Mouse (Mus musculus) CD8-positive naive resting alpha-beta T cell, adult 2 months (primary cell): ENCODE data around the gene Tomm6.

Source experiments
- DNase-seq, 2 experiments: peaks; one replicate each; pipeline ENCODE4 v3.0.0; 2022; ENCODE audit warnings: low read depth in 2 of 2, low spot score in 2 of 2

Tomm6 gene

DNA sequence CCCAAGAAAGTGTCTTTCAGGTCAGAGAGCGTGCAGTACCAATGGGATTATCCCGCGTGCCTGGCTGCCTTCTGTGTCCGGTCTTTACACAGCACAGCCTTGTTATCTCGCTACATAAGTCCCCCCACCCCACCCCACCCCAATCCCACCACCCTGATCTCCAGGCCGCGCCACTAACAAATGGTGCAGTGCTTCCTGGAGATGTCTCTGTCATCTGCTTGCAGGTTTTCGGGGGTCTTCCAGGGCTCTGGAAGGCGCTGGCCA, at the start of gene Tomm6:
Gene Tomm6, minus strand, starts transcription at position 43 of the 264 bp plus-strand sequence.
- DNase-seq: no peak

DNA sequence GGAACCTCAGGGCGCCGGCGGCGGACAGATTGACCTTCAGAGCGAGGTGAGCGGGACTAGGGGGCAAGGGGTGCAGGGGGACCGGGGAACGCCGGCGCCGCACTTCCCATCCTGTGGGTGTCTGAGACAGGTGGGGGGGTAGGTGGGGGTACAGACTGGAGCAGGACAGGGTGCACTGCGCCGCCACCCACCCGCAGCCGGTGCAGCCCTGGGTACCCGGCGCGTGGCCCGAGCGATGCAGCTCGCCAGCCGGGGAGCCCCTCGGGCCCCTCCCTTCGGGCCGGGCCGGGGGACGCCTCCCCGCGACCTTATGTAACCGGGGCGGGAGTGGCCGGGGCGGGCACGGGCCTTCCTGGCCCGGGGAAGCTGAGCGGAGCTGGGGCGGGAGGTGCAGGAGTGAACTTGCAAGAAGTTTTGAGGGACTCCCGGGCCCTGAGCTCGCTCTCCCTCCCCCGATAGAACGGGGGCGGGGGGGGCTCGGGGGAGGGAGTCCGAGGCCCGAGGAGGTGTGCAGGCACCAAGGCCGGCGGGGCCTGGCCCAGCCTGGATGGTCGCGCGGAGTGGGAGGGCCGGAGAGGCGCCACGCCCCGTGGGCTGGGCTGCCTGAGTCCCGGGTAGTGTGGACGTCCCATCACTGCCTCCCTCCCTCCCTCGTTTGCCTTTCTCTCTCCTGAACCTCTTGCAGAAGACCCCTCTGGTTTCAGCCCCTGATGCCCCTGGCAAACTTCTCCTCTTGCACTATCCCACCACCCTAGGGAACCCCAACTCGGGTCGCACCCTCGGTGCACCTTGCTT, 49.3 kb upstream of the Tomm6 start:
- peak; percentile 29 to 45 for DNase-seq

DNA sequence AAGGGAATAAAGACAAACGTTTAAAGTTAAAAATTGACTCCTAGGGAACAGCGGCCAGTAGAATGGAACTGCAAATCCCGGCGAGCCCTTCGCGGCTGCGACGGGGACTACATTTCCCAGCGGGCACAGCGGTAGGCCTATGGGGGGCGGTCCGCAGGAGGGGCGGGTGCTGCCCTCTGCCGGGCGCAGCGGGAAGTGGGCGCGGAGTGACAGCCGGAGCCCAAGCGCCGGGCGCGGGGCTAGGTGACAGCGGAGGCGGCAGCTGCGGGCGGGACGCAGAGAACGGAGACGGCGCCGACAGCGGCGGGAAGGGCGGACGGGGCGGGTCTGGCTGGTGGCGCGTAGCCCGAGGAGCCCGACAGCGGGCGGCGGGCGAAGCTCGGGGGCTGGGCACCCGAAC, 48.7 kb upstream of the Tomm6 start, which contains the start of gene Tfeb:
Gene Tfeb, plus strand, starts transcription at position 175 of the 400 bp plus-strand sequence.
- peak; percentile 96 to 97 for DNase-seq

DNA sequence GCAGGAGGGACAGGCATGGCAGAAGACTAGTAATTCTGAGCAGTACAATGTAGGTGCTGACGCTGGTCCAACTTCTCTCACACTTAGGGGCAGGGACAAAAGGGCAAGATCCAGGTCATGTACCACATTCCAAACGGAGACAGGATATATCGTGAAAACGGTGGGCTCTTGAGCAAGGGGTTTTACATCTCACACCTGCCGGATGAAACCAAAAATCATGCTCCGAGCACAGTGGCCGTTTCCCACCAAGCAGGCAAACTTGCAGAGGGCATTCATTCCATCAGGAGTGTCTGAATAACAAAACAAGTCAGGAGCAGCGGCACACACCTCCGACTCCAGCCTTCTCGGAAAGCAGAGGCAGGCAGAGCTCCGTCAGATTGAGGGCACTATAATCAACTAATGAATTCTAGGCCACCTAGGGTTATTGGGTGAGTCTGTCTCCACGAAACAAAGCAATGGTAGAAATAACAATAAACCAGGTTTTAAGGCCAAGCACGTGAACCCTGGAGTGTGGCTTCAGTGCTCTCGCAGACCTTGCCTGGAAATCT, 47.4 kb upstream of the Tomm6 start:
- no peak for DNase-seq

DNA sequence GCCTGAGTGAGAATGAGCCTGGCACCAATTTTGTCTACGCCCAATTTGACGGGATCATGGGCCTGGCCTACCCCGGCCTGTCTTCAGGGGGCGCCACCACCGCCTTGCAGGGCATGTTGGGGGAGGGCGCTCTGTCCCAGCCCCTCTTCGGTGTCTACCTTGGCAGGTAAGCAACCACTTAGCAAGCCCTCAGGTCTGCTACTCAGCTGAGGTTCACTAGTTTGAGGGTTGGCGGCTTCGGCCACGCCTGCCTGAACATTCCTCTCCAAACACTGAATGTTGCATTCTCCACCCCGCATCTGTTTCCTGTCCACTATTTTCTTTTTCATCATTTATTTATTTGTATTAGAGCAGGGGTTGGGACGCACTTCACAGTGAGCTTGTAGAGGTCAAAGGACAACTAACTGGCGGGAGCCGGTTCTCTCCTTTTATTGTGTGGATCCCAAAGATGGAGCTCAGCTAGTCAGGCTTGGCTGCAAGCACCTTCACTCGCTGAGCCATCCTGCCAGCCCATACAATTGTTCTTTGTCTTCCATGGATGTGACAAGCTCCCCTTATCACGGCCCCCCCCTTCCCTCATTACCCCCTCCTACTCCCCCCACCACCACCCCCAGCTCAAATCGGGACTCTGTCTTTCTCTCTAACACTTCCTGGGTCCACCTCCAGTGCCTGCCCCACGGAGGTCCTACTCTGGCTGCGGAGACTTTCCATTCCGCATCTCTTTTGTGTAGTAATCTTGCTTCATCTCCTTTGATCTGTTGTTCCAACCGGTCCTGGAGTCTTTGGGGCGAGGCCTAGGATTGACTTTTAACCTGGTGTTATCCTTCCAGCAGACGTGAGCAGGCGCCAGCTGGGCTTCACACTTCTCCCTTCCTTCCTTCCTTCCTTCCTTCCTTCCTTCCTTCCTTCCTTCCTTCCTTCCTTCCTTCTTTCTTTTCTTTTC, 42.7 kb upstream of the Tomm6 start:
- no peak for DNase-seq

DNA sequence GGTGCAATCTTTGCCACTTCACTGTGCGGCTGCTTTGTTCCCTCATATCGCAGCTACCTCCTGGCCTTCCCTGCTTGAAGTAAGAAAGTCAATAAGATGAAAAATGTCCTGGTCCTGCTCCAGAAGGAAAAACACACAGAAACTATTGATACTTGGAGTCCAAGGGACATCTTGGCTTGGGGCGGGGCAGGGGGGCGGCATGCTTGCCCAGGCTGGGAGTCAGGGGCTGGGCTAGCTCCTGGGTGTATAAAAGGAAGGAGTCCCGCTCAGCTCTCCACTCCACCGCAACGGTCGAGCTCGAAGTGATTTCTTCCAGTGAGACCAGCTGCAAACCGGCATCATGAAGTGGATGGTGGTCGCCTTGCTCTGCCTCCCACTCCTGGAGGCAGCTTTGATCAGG, 38.4 kb upstream of the Tomm6 start, which contains the start of gene Pgc:
Gene Pgc, plus strand, starts transcription at position 277 of the 400 bp plus-strand sequence.
- DNase-seq: no peak

DNA sequence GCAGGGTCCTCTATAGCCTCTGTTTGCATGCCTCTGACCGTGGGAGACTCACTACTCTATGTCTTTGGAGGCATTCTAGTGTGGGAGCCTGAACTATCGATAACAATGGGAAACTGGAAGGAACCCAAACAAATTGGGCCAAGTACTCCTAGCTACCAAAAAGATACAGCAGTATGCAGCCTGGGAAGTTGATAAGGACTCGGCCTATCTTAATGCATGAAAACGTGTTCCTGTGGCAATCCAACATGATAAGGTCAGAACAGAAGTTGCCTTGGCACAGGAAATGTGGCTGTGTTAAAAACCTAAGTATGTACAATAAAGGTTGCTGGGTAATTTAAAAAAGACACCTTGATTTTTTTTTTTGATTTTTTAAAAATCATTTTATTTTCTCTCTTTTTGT, 33.0 kb upstream of the Tomm6 start:
- no peak for DNase-seq

DNA sequence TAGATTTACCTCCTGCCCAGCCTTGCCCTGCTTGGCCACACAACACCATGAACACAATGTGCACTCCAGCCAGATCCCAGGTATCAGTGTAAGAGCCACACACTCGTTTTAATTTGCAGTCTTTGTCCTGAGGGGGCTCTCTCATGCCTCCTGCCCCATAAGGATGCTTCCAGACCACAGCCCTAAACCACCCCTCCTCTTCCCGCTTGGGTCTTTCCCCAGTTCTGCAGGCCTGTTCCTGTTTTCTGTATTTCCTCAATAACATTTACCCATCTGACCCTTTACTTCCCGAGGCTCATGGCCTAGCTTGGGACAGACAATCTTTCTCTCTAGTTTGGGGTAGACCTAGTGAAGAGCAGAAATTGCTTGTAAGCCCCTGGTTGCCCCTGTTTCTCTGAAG, 26.9 kb upstream of the Tomm6 start:
- no peak for DNase-seq

DNA sequence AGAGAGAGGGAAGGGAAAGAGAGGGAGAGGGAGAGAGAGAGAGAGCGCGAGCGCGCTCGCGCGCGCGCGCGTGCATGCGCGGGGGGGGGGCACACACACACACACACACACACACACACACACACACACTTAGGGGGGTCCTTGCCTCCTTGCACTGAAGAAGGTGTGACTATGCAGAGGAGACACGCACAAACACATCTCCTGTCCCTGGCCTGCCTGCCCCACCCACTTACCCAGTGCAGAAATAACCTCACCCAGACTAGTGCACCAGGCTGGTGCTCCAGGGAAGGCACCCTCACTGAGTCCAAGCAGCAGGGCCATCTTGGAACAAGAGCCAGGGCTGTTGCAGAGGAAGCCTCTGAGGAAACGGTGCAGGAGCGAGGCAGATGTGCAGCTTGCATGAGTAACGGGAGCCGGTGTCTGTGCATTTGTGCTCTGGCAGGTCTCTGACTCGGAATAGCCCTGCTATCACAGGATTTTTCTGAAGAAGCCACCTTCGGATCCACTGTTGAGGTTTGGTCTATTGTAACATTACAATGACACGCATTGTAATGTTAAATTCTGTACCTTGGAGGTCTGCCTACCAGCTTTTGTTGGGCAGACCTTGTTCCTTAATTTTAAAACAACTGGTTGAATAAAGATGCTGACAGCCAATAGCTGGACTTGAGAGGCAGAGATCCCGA, 24.8 kb upstream of the Tomm6 start:
- DNase-seq: no peak

DNA sequence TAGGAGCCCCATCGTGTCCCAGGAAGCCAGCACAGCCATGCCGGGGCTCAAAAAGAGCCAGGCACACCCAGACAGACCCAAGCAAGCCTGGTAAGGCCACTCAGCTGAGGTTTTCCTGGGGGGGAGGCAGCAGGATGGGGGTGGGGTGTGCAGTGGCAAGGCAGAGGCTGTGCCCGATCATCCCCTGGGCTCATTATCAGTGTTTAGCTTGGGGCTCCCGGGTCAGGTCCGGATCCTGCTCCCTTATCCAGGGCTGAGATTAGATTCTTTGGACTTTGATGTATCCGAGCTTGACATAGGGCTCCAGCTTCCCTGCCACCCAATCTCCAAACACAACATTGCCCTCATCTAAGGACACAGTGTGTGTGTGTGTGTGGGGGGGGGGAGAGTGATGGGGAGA, 23.7 kb upstream of the Tomm6 start:
- DNase-seq: no peak

DNA sequence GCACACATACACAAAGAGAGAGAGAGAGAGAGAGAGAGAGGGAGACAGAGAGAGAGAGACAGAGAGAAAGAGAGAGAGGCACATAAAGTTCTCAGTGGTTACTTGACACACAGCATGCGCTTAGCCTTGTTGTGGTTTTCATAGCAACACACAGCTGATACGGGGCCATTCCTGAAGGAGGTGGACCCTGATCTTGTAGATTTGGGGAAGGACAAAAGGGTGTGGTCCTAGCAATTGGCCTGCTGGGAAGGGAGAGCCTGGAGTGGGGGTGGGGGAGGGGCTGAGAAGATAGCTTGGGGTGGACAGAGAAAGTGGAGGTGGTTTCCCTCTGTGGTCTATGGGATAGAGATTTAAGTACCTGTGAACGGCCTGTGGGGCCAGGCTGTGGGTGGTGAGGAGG, 21.9 kb upstream of the Tomm6 start:
- no peak for DNase-seq

DNA sequence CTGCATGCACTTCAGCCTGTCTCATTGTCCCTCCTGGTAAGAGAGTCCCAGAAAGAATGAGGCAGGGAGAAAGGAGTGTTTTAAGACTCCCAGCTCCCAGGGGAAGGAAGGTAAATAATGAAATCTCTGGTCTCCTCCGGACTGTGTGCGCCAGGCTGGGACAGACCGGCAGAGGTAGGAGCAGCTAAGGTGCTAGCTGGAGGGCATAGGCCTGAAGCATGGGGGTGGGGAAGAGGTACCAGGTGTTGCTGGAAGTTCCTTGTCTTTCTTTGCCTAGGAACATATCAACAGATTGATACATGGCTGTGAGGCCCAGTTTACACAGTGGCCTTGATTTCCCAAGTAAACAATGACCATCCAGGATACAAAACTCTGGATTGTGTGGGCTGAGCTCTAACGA, 20.8 kb upstream of the Tomm6 start:
- no peak for DNase-seq

DNA sequence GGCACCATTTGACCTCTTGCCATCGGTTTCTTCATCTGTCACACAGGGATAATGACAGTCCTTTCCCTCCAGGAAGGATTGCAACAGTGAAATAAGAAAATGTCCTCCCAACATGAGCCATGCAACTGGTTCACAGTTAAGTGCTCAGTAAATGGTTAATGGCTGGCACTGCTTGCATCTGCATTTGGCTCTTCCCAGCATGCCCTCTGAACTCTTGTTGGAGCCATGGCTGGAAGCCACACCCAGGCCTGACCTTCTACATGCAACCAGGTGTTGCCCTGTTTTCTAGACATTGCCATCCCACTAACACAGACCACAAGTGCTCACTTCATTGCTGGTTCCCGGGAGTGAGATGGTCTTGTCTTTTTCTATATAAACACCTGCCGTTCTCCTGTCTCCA, 19.8 kb upstream of the Tomm6 start:
- DNase-seq: no peak

DNA sequence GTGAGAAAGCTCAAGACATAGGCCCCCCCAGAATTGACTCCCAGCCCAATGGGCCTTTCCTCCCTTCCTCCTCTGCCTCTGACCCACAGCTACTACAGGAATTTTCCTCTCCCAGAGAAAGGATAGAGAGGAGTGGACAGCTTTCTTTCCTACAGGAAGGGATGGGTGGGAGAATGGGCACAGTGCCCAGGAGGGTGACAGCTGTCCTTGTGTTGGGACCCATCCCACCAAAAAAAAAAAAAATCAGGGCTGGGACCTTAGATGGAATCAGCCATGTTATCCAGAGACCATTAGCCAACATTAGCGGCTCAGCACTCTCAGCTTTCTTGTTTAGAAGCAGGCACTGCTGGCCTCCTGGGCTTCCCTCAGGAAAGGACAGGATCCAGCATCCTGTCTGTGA, 18.0 kb upstream of the Tomm6 start:
- DNase-seq: no peak

DNA sequence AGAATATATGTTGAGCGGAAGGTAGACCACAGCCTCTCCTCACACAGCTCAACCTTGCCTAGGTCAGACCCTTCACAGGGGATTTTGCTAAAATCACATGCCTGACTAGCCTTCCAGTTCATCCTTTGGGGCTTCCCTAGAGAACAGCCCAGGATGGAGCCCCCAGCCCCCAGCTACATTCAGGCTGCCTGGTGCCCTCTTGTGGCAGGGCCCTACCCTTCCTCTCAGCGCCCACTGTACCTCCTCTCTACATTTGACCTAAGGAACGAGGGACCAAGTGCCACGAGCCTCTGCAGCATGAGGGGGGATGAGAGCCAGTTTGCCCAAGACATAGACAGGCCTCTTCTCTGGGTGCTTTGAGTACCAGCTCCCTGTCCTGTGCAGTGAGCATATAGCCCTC, 16.5 kb upstream of the Tomm6 start:
- no peak for DNase-seq

DNA sequence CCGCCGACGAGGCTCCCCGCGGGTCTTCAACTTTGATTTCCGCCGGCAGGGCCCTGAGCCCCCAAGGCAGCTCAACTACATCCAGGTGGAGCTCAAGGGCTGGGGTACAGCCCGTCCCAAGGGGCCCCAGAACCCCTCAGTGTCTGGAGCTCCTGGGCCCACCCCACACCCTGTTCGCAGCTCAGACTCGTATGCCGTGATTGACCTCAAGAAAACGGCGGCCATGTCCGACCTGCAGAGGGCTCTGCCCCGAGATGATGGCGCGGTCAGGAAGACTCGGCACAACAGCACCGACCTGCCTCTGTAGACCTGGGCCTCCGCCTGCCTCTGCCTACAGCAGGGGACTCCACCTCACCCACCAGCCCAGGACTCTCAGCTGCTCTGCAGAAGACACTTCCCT, 15.4 kb upstream of the Tomm6 start:
- no peak for DNase-seq

DNA sequence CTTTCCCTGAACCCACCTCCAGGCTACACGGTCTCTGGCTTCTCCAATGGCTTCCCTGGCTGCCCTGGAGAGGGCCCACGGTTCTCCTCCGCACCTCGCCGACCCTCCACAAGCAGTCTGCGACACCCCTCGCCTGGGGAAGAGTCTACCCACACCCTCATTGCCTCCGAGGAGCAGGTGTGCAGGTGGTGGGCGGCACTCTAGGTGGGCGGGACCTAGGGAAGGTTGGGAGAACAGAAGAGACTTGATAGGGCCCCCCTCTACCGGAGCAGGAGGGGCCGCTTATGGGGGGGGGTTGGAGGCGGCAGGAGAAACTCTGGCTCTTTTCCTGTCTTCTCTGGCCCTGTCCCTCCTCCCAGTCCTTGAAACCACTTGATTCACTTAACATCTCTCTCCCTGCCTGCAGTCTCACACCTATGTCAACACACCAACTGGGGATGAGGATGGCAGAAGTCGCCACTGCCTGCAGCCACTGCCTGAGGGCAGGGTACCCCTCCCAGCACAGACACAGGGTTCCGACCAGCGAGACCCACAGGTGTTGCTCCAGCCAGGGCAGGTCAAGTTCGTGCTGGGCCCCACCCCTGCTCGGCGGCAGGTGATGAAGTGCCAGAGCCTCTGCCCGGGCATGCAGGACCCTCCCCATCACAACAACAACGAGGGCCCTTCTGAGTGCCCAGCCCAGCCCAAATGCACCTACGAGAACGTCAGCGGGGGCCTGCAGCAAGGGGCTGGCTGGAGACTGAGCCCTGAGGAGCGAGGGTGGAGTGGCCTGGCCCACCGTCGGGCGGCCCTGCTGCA, 14.6 kb upstream of the Tomm6 start:
- no peak for DNase-seq

DNA sequence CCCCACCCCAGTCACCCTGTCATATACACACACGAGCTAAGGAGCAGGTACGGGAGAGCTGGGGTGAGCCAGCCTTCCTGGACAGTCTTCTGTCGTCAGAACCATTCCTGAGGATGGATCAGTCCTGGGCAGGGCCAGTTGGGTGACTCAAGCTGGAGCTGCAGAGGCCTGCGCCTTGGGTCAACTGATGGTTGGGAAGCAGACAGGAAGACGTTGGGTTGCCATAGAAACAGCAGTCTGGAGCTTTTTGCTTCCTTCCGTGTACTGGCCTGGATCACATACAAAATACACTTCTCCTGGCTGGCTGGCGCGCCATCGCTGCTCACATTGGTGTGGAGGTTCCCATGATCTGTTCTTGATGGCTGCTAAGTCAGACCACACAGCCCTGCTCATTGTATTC, 13.6 kb upstream of the Tomm6 start:
- DNase-seq: no peak

DNA sequence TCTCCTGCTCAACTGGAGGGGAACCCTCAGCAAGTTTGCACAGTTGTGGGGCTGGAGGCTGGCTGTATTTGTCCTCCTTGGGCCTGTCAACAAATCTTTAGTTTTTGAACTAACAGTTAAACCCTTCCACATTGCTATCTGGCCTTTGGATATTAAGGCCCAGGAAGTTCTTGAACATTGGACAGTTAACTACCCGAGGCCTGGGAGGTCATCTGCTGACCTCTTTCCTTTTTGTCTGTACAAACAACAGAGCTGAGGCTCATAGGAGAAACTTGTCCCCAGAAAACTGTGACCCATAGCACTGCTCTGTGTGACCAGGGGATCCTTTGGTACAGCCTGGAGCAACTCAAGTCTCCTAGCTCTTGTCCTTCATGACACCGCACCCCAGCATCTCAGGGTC, 10.9 kb upstream of the Tomm6 start:
- no peak for DNase-seq

DNA sequence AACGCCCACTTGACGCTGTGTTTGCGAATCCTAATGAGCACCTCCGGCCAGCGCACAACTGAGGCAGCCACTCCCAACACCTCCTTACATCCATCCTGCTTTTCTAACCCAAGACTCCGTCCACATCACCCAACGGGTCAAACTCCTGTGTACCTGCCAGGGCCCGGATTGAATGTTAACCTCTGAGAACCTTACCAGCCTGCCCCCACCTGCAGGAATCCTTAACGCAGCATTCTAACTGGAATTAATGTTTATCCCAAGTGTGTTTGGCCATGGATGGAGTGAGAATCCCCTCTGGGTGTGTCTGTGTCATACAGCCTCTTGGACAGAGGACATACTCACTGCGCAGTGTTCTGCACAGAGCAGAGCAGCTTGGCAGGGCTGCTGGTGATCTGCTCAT, 10.0 kb upstream of the Tomm6 start:
- DNase-seq: no peak

DNA sequence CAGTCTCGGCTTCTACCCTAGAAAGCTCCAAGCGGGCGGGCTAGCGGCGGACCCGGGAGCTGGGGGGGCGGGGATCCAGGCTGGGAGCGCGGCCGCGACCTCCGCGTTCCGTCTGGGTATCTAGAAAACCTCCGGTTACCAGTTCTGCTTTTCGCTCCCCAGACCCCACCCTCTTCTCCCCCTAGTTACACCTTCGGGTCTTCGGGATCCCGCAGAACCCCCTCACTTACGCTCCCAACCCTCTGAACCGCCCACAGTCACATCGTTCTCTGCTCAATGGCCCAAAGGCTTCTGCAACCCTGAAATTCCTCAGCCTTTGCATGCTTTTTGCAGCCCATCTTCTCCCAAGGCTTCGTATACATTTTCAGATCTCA, 7.1 kb upstream of the Tomm6 start:
- DNase-seq: no peak
